Mouse (Mus musculus) midbrain, embryonic 14.5 days (tissue): ENCODE data around the gene Atg16l1. TPM values are rescaled to one million over a fixed set of nuclear protein-coding genes. Genes with fewer than 3 reads are reported as not detected.

Experiments
- ATAC-seq: fragments of 200-750 bp; cut with Nextera tagmentation; 2 replicates; pipeline ENCODE4 v1.8.0; 2017; ENCODE audit warnings: moderate number of reproducible peaks, moderate library complexity; ENCODE audit not compliant: low FRiP score, low TSS enrichment
- DNase-seq: peaks from one replicate; pipeline ENCODE4 v3.0.0-alpha.2; 2015
- H3K27ac ChIP-seq: fragments of 300-500 bp; sonication (generic); replicated peaks from 2 replicates; pipeline ENCODE4 v1.5.1; 2014; ENCODE audit warnings: mild to moderate bottlenecking, low read depth, low read length, moderate library complexity
- H3K27me3 ChIP-seq: fragments of 300-500 bp; sonication (generic); 2 replicates; pipeline ENCODE4 v1.6.1; 2014; ENCODE audit warnings: low read length, control low read depth, mixed read lengths; ENCODE audit not compliant: control insufficient read depth, insufficient read depth
- H3K36me3 ChIP-seq: fragments of 300-500 bp; sonication (generic); 2 replicates; pipeline ENCODE4 v1.6.1; 2014; ENCODE audit warnings: low read length, control low read depth; ENCODE audit not compliant: control insufficient read depth, insufficient read depth
- H3K4me1 ChIP-seq: fragments of 300-500 bp; sonication (generic); 2 replicates; pipeline ENCODE4 v1.6.1; 2014; ENCODE audit warnings: mild to moderate bottlenecking, antibody characterized with exemption, low read length, control low read depth; ENCODE audit not compliant: control insufficient read depth, insufficient read depth
- H3K4me2 ChIP-seq: fragments of 300-500 bp; sonication (generic); 2 replicates; pipeline ENCODE4 v1.6.1; 2014; ENCODE audit warnings: mild to moderate bottlenecking, low read length, moderate library complexity
- H3K4me3 ChIP-seq: fragments of 300-500 bp; sonication (generic); replicated peaks from 2 replicates; pipeline ENCODE4 v1.5.1; 2014; ENCODE audit warnings: low read depth, low read length
- H3K9ac ChIP-seq: fragments of 300-500 bp; sonication (generic); replicated peaks from 2 replicates; pipeline ENCODE4 v1.6.1; 2014; ENCODE audit warnings: mild to moderate bottlenecking, low read length, moderate library complexity
- H3K9me3 ChIP-seq: fragments of 300-500 bp; sonication (generic); 2 replicates; pipeline ENCODE4 v1.6.1; 2016; ENCODE audit warnings: low read length, control low read depth, mixed read lengths; ENCODE audit not compliant: control insufficient read depth
- WGBS: fragments of 180-500 bp; shearing (Covaris S2); extraction: QIAGEN DNeasy Blood & Tissue Kit; methylation state at CpG from one replicate; pipeline ENCODE4 v1.1.7; 2014; 5-methylcytosine and 5-hydroxymethylcytosine counted together
- polyA plus RNA-seq: library from polyadenylated mRNA; unstranded; fragments of >200 nt; fragmentation: Nextera tagmentation; extraction: Ambion mirVana; gene quantifications from 2 replicates; pipeline ENCODE4 v1.2.1, GENCODE M21; 2014

Gene Atg16l1
- polyA plus RNA-seq, 1 experiment from 2014 or later: 77.2 TPM

DNA sequence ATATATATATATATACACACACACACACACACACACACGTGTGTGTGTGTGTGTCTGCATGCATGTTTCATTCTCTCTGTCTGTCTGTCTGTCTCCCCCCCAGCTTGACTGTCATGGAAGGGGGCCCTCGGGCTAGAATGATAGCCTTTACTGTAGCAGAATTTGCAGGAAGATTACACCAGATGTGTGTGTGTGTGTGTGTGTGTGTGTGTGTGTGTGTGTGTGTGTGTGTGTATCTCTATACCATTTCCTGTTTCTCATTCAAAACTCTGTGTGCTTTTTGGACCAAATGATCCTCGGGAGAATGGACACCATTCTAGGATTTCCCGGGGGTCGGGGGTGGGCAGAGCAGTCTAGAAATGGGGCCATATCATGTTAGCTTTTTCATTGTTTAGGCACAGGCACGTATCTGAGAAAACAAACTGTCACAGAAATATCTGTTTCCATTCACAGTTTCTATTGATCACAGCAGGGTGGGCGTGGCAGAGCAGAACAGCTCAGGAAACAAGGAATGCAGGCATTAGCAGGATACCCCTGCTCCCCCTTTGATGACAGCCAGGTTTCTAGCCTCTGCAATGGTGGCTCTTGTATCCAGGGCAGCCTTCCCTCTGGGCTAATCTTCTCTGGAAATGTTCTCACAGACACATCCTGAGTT is 73.4 kb downstream of the Atg16l1 start:
- H3K9ac ChIP-seq: no peak overlapping the region
- no peak overlapping the region for H3K4me3 ChIP-seq
- no peak for ATAC-seq
- H3K4me1 ChIP-seq: no peaks in the 10 kb centered on the region
- no peaks in the 10 kb centered on the region for H3K36me3 ChIP-seq
- WGBS: 44% methylated on average over 7 of the region's 7 CpGs
- no peaks in the 10 kb centered on the region for H3K9me3 ChIP-seq
- no peak for DNase-seq
- H3K4me2 ChIP-seq: no peak overlapping the region
- no peaks in the 10 kb centered on the region for H3K27me3 ChIP-seq
- no peak overlapping the region for H3K27ac ChIP-seq

DNA sequence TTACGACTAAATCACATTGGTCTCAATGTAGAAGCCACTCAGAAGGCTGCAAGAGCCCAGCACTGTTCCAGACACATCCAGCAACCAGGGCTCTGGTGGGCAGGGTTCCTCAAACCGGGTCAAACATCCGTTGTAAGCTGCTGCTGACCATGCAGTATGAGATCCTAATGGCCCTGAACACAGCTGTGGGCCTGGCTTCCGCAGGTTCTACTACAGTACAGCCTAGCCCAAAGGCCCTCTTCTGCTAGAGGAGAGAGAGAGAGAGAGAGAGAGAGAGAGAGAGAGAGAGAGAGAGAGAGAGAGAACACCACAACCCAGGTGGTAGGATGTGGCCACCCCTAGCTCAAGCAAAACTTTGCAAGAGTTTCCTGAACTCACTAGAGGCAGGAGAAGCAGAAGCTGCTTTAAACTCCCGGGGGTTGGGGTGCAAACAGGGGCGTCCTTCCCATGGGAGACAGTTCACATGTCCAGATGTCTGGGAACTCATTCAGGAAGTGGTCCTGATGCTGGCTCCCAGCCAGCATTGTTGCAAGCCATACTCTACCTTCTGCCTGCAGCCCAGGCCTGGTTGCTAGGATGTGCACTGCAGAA is 74.0 kb downstream of the Atg16l1 start:
- no peak for DNase-seq
- no peaks in the 10 kb centered on the region for H3K9me3 ChIP-seq
- no peaks in the 10 kb centered on the region for H3K27me3 ChIP-seq
- H3K4me2 ChIP-seq: no peak overlapping the region
- H3K27ac ChIP-seq: no peak overlapping the region
- no peak overlapping the region for H3K9ac ChIP-seq
- ATAC-seq: no peak
- 56% methylated on average over 6 of the region's 6 CpGs for WGBS
- H3K4me3 ChIP-seq: no peak overlapping the region
- no peaks in the 10 kb centered on the region for H3K36me3 ChIP-seq
- no peaks in the 10 kb centered on the region for H3K4me1 ChIP-seq

DNA sequence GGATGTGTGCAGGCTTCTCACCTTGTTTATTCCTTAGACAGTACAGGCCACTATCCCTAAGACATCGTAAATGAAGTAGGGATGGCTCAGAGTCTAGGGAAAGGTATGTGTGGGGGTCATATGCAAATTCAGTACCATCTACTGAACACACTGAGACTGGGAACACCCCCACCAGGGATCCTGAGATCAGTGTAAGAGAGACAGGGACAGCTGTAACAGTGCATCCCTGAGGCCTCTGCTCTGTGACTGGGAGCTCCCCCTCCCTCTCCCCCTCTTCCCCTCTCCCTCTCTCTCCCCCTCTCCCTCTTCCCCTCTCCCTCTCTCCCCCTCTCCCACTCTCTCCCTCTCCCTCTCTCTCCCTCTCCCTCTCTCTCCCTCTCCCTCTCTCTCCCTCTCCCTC is 80.8 kb downstream of the Atg16l1 start:
- no peaks in the 10 kb centered on the region for H3K36me3 ChIP-seq
- WGBS: 71% methylated on average over 1 of the region's 1 CpGs
- no peaks in the 10 kb centered on the region for H3K4me1 ChIP-seq
- H3K27ac ChIP-seq: no peak overlapping the region
- DNase-seq: no peak
- H3K9ac ChIP-seq: no peak overlapping the region
- no peaks in the 10 kb centered on the region for H3K9me3 ChIP-seq
- ATAC-seq: no peak
- H3K27me3 ChIP-seq: no peaks in the 10 kb centered on the region
- no peak overlapping the region for H3K4me2 ChIP-seq
- no peak overlapping the region for H3K4me3 ChIP-seq

DNA sequence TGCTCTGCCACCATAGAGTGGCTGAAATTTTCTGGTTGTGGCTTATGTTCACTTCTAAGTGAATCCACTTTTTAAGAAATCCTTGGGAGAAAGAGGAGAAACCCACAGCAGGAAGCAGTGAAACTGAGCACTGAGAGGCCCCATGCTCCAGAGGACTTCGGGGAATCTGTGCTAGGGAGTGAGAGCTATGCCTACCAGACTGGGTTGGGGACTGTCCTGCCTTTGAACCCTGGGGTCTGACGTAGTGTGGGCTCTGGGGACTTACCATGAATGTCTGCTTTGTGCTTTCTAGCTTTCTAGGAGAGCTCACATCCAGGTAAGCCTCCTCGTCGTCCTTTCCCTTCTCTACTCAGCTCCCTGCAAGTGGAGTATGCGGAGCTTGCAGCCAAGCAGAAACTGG is 81.3 kb downstream of the Atg16l1 start:
- no peaks in the 10 kb centered on the region for H3K9me3 ChIP-seq
- no peak overlapping the region for H3K9ac ChIP-seq
- 42% methylated on average over 5 of the region's 5 CpGs for WGBS
- no peak for ATAC-seq
- H3K4me2 ChIP-seq: no peak overlapping the region
- no peak overlapping the region for H3K27ac ChIP-seq
- H3K27me3 ChIP-seq: no peaks in the 10 kb centered on the region
- no peaks in the 10 kb centered on the region for H3K36me3 ChIP-seq
- H3K4me3 ChIP-seq: no peak overlapping the region
- no peak for DNase-seq
- no peaks in the 10 kb centered on the region for H3K4me1 ChIP-seq

DNA sequence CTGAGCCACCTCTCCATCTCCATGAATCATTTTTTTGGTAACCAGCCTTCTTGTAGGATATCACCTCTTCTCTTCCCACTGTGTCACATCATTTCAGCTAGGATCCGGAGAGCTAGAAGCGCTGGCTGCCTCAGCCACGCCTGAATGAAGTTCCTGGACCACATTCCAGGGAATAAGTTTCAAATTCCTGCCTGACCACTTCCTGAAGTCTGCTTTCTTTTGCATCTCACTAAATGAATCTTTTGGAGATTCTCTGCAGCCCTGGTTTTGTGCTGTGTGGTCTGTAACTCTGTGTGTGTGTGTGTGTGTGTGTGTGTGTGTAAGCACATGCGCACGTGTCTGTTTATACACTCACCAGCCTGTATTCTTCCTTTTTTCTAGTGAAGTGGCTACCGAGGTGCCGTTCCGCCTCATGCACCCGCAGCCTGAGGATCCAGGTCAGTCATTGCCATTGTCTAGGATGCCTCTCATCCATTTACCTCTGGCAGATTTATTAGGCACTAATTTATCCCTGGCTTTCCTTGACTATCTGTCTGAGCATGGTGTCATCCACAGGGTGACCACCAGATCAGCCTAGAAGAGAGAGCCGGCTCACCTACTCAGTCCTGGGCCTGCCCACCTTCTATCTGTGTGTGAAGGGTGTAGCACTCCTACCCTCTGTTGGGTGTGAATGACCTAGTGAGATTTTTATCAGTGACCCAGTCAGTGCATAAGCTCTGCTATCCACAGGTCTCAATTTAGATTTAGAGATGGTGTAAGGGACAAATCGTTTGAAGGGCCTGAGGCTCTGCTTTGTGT is 84.9 kb downstream of the Atg16l1 start:
- Histone ChIP-seq H3K36me3 (no peaks in the 10 kb centered on the region), H3K4me3 (no peak overlapping the region), H3K4me2 (no peak overlapping the region), H3K27ac (no peak overlapping the region), H3K9me3 (no peaks in the 10 kb centered on the region), H3K9ac (no peak overlapping the region), H3K27me3 (no peaks in the 10 kb centered on the region), H3K4me1 (no peaks in the 10 kb centered on the region)
- 88% methylated on average over 11 of the region's 11 CpGs for WGBS
- no peak for DNase-seq
- ATAC-seq: no peak

Other genes with a start within 250 kb of the Atg16l1 start
- 0.13 and 0.23 TPM in 2 replicates for gene Neu2, start 246.0 kb upstream of the Atg16l1 start, polyA plus RNA-seq
- gene Ngef, start 182.0 kb upstream of the Atg16l1 start, polyA plus RNA-seq: 13.0 and 16.6 TPM in 2 replicates
- 1.9 and 4.6 TPM in 2 replicates for gene Inpp5d, start 135.6 kb upstream of the Atg16l1 start, polyA plus RNA-seq
- gene Sag, start 47.8 kb downstream of the Atg16l1 start, polyA plus RNA-seq: 2.1 and 3.0 TPM in 2 replicates
- gene Dgkd, start 97.4 kb downstream of the Atg16l1 start, polyA plus RNA-seq: 48.0 and 50.2 TPM in 2 replicates